Mouse (Mus musculus): Measurements from ENCODE around the gene Mepe. TPM values are rescaled to one million over a fixed set of nuclear protein-coding genes. Genes with fewer than 3 reads are reported as not detected.
A peak's percentile ranks its signal among the peaks of the same experiment; 100 is the strongest.

Gene Mepe
- polyA plus RNA-seq, 2 experiments: not detected

DNA sequence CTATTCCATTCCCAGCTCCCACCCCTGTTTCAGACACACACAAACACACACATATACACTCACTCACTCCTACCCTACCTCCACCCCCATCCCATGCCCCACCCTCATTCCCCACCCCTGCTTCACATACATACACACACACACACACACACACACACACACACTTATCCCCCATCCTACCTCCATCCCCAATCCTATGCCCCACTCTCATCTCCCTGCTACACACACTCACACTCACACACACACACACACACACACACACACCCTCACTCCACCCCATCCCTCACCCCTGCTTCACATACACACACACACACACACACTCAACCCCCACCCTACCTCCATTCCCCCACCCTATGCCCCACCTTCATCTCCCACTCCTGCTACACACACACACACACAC lies 2.7 kb downstream of the Mepe start:
- H3K9ac ChIP-seq (ENCODE audit: low read depth, low read length, severe bottlenecking): no peak overlapping the region
- no peak overlapping the region for H3K4me2 ChIP-seq (replicated peaks; ENCODE audit: low read depth, low read length, severe bottlenecking)
- no peaks in the 10 kb centered on the region for H3K36me3 ChIP-seq (ENCODE audit: control insufficient read depth, insufficient read depth, low read length)
- TF ChIP-seq POLR2A (IDR thresholded peaks at IDR 0.05; ENCODE audit: borderline replicate concordance, extremely low read depth, insufficient read depth, insufficient read length): no peak
- H3K4me1 ChIP-seq (ENCODE audit: control insufficient read depth, insufficient read depth, low read length): no peaks in the 10 kb centered on the region
- DNase-seq (ENCODE audit: low spot score): no peak
- ATAC-seq (ENCODE audit: low FRiP score, low read depth): no peak
- no peak overlapping the region for H3K4me3 ChIP-seq (replicated peaks; ENCODE audit: low read length)
- no peak overlapping the region for H3K27ac ChIP-seq (replicated peaks; ENCODE audit: low read depth, low read length)
- H3K9me3 ChIP-seq (ENCODE audit: control insufficient read depth, low read length): no peaks in the 10 kb centered on the region
- no peaks in the 10 kb centered on the region for H3K27me3 ChIP-seq (ENCODE audit: control insufficient read depth, insufficient read depth, low read length)

DNA sequence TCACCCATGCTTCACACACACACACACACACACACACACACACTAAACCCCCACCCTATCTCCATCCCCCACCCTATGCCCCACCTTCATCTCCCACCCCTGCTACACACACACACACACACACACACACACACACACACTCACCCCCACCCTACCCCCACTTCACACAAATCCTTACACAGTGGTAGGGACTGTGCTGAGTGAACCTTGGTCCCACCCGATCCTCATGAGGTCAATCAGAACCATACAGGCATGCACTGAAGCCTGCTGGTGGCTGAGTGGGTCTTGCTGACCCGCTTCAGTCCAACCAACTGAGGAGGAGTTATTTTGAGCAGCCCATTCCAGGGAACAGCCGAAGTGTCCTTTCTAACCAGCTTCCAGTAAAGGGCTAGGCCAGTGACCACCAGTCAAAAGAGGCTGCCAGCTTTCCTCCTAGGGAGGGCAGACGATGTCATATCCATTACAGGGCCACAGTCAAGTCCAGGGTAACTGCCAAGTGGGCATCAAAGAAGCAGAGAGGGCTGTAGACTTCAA lies 3.3 kb downstream of the Mepe start:
- H3K4me2 ChIP-seq (replicated peaks; ENCODE audit: low read depth, low read length, severe bottlenecking): no peak overlapping the region
- no peaks in the 10 kb centered on the region for H3K9me3 ChIP-seq (ENCODE audit: control insufficient read depth, low read length)
- no peak for TF ChIP-seq POLR2A (IDR thresholded peaks at IDR 0.05; ENCODE audit: borderline replicate concordance, extremely low read depth, insufficient read depth, insufficient read length)
- no peaks in the 10 kb centered on the region for H3K4me1 ChIP-seq (ENCODE audit: control insufficient read depth, insufficient read depth, low read length)
- no peak overlapping the region for H3K27ac ChIP-seq (replicated peaks; ENCODE audit: low read depth, low read length)
- ATAC-seq (ENCODE audit: low FRiP score, low read depth): no peak
- no peak overlapping the region for H3K9ac ChIP-seq (ENCODE audit: low read depth, low read length, severe bottlenecking)
- WGBS: 83% methylated on average over 4 of the region's 4 CpGs
- H3K4me3 ChIP-seq (replicated peaks; ENCODE audit: low read length): no peak overlapping the region
- H3K27me3 ChIP-seq (ENCODE audit: control insufficient read depth, insufficient read depth, low read length): no peaks in the 10 kb centered on the region
- no peak for DNase-seq (ENCODE audit: low spot score)
- no peaks in the 10 kb centered on the region for H3K36me3 ChIP-seq (ENCODE audit: control insufficient read depth, insufficient read depth, low read length)

GRCm38 (mm10) chr5:104329381-104329780 lies 4.3 kb downstream of the Mepe start:
- Histone ChIP-seq H3K4me1 (ENCODE audit: control insufficient read depth, insufficient read depth, low read length) (no peaks in the 10 kb centered on the region), H3K4me3 (replicated peaks; ENCODE audit: low read length) (no peak overlapping the region), H3K27ac (replicated peaks; ENCODE audit: low read depth, low read length) (no peak overlapping the region), H3K9ac (ENCODE audit: low read depth, low read length, severe bottlenecking) (no peak overlapping the region), H3K9me3 (ENCODE audit: control insufficient read depth, low read length) (no peaks in the 10 kb centered on the region), H3K27me3 (ENCODE audit: control insufficient read depth, insufficient read depth, low read length) (no peaks in the 10 kb centered on the region), H3K36me3 (ENCODE audit: control insufficient read depth, insufficient read depth, low read length) (no peaks in the 10 kb centered on the region), H3K4me2 (replicated peaks; ENCODE audit: low read depth, low read length, severe bottlenecking) (no peak overlapping the region)
- DNase-seq (ENCODE audit: low spot score) (no peak), ATAC-seq (ENCODE audit: low FRiP score, low read depth) (no peak)
- 80% methylated on average over 5 of the region's 5 CpGs for WGBS
- no peak for TF ChIP-seq POLR2A (IDR thresholded peaks at IDR 0.05; ENCODE audit: borderline replicate concordance, extremely low read depth, insufficient read depth, insufficient read length)

DNA sequence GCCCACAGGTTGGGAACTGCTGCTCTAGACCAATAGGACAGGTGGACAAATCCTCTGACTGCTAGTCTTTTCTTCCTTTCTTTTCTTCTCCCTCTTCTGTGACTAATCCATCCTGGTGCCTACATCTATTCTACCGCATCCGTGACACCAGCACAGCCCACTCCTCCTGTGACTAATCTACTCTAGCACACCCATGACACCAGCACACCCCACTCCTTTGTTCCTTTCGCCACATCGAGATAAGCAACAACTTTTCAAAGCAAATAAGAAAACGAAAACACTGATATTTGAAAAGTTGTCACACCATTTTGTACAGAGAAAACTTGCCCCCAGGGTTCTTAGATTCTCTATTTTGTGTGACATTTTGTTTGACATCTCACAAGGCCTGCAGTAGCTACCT lies 5.0 kb downstream of the Mepe start:
- DNase-seq (ENCODE audit: low spot score): no peak
- no peak for TF ChIP-seq POLR2A (IDR thresholded peaks at IDR 0.05; ENCODE audit: borderline replicate concordance, extremely low read depth, insufficient read depth, insufficient read length)
- no peaks in the 10 kb centered on the region for H3K9me3 ChIP-seq (ENCODE audit: control insufficient read depth, low read length)
- H3K27me3 ChIP-seq (ENCODE audit: control insufficient read depth, insufficient read depth, low read length): no peaks in the 10 kb centered on the region
- H3K36me3 ChIP-seq (ENCODE audit: control insufficient read depth, insufficient read depth, low read length): no peaks in the 10 kb centered on the region
- WGBS: 85% methylated on average over 5 of the region's 5 CpGs
- no peak for ATAC-seq (ENCODE audit: low FRiP score, low read depth)
- no peak overlapping the region for H3K27ac ChIP-seq (replicated peaks; ENCODE audit: low read depth, low read length)
- H3K9ac ChIP-seq (ENCODE audit: low read depth, low read length, severe bottlenecking): no peak overlapping the region
- H3K4me1 ChIP-seq (ENCODE audit: control insufficient read depth, insufficient read depth, low read length): no peaks in the 10 kb centered on the region
- H3K4me2 ChIP-seq (replicated peaks; ENCODE audit: low read depth, low read length, severe bottlenecking): no peak overlapping the region
- no peak overlapping the region for H3K4me3 ChIP-seq (replicated peaks; ENCODE audit: low read length)

GRCm38 (mm10) chr5:104332296-104332695 lies 7.2 kb downstream of the Mepe start:
- TF ChIP-seq POLR2A (IDR thresholded peaks at IDR 0.05; ENCODE audit: borderline replicate concordance, extremely low read depth, insufficient read depth, insufficient read length): no peak
- no peak overlapping the region for H3K9ac ChIP-seq (ENCODE audit: low read depth, low read length, severe bottlenecking)
- H3K4me1 ChIP-seq (ENCODE audit: control insufficient read depth, insufficient read depth, low read length): no peaks in the 10 kb centered on the region
- DNase-seq (ENCODE audit: low spot score) (no peak), ATAC-seq (ENCODE audit: low FRiP score, low read depth) (no peak)
- no peak overlapping the region for H3K27ac ChIP-seq (replicated peaks; ENCODE audit: low read depth, low read length)
- no peaks in the 10 kb centered on the region for H3K27me3 ChIP-seq (ENCODE audit: control insufficient read depth, insufficient read depth, low read length)
- H3K4me2 ChIP-seq (replicated peaks; ENCODE audit: low read depth, low read length, severe bottlenecking): no peak overlapping the region
- 63% methylated on average over 3 of the region's 3 CpGs for WGBS
- H3K9me3 ChIP-seq (ENCODE audit: control insufficient read depth, low read length): no peaks in the 10 kb centered on the region
- H3K4me3 ChIP-seq (replicated peaks; ENCODE audit: low read length): no peak overlapping the region
- H3K36me3 ChIP-seq (ENCODE audit: control insufficient read depth, insufficient read depth, low read length): no peaks in the 10 kb centered on the region

DNA sequence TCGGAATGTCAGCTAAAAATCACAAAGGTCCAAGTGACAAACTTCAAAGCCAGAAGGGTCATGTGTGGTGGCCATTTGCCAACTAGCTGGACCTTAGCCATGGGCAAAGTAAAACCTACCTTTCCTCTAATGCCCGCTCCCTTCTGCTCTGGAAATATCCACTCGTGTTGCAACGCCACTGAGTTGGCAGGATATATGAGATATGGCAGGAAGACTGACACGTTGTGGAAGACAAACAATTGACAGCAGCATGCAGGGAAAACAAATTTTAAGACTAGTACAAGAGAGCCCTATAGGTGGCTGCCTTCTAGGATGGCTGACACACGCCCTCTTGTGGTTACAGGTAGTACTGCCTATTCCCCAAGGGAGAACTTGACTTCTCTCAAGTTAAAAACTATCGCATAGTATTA lies 8.1 kb downstream of the Mepe start:
- DNase-seq (ENCODE audit: low spot score): peak; percentile 84
- whole genome bisulfite sequencing: 43% methylated on average over 7 of the region's 7 CpGs
- H3K9ac ChIP-seq (ENCODE audit: low read depth, low read length, severe bottlenecking): no peak overlapping the region
- no peaks in the 10 kb centered on the region for H3K9me3 ChIP-seq (ENCODE audit: control insufficient read depth, low read length)
- H3K4me3 ChIP-seq (replicated peaks; ENCODE audit: low read length): no peak overlapping the region
- no peaks in the 10 kb centered on the region for H3K27me3 ChIP-seq (ENCODE audit: control insufficient read depth, insufficient read depth, low read length)
- peak; percentile 44; the same call in 1 of the 2 replicates for ATAC-seq (ENCODE audit: low FRiP score, low read depth)
- no peak for TF ChIP-seq POLR2A (IDR thresholded peaks at IDR 0.05; ENCODE audit: borderline replicate concordance, extremely low read depth, insufficient read depth, insufficient read length)
- H3K36me3 ChIP-seq (ENCODE audit: control insufficient read depth, insufficient read depth, low read length): no peaks in the 10 kb centered on the region
- H3K4me1 ChIP-seq (ENCODE audit: control insufficient read depth, insufficient read depth, low read length): no peaks in the 10 kb centered on the region
- no peak overlapping the region for H3K27ac ChIP-seq (replicated peaks; ENCODE audit: low read depth, low read length)
- no peak overlapping the region for H3K4me2 ChIP-seq (replicated peaks; ENCODE audit: low read depth, low read length, severe bottlenecking)

Data from limb, embryonic 14.5 days (tissue).